Mouse (Mus musculus): ENCODE data around the gene Vars. TPM values are rescaled to one million over a fixed set of nuclear protein-coding genes. Genes with fewer than 3 reads are reported as not detected.
"Not testable (repeated sequence)": the region's sequence is repeated elsewhere in the genome, so short reads cannot be mapped to it uniquely, and the experiment has no call there.

Gene Vars
- total RNA-seq, 1 experiment from 2014 or later, result 210 TPM

GRCm38 (mm10) chr17:35001452-35002152 lies 815 bp downstream of the Vars start:
- ATAC-seq (replicated peaks; ENCODE audit: low read depth, poor library complexity, severe bottlenecking), result peak; percentile 13; the same call in 1 of the 2 replicates

GRCm38 (mm10) chr17:35002153-35002865 lies 1.5 kb downstream of the Vars start:
- ATAC-seq (replicated peaks; ENCODE audit: low read depth, poor library complexity, severe bottlenecking), result peak; percentile 16

- no peak for ATAC-seq (replicated peaks; ENCODE audit: low read depth, poor library complexity, severe bottlenecking)
Measured at GRCm38 (mm10) chr17:35003022-35003838, 2.4 kb downstream of the Vars start.

GRCm38 (mm10) chr17:35004075-35004717 lies 3.4 kb downstream of the Vars start:
- ATAC-seq (replicated peaks; ENCODE audit: low read depth, poor library complexity, severe bottlenecking), result no peak

GRCm38 (mm10) chr17:35005158-35005557 lies 4.4 kb downstream of the Vars start:
- no peak for ATAC-seq (replicated peaks; ENCODE audit: low read depth, poor library complexity, severe bottlenecking)

GRCm38 (mm10) chr17:35005902-35006301 lies 5.1 kb downstream of the Vars start:
- ATAC-seq (replicated peaks; ENCODE audit: low read depth, poor library complexity, severe bottlenecking), result not testable (repeated sequence)

- ATAC-seq (replicated peaks; ENCODE audit: low read depth, poor library complexity, severe bottlenecking), result no peak
Measured at GRCm38 (mm10) chr17:35007387-35007991, 6.7 kb downstream of the Vars start.

GRCm38 (mm10) chr17:35009586-35009985 lies 8.8 kb downstream of the Vars start:
- ATAC-seq (replicated peaks; ENCODE audit: low read depth, poor library complexity, severe bottlenecking), result no peak

- ATAC-seq (replicated peaks; ENCODE audit: low read depth, poor library complexity, severe bottlenecking), result no peak
Measured at GRCm38 (mm10) chr17:35011440-35011839, 10.7 kb downstream of the Vars start.

- no peak for ATAC-seq (replicated peaks; ENCODE audit: low read depth, poor library complexity, severe bottlenecking)
Measured at GRCm38 (mm10) chr17:35012430-35012829, 11.6 kb downstream of the Vars start.

- no peak for ATAC-seq (replicated peaks; ENCODE audit: low read depth, poor library complexity, severe bottlenecking)
Measured at GRCm38 (mm10) chr17:35013221-35013620, 12.4 kb downstream of the Vars start.

GRCm38 (mm10) chr17:35015296-35015695 lies 14.5 kb downstream of the Vars start:
- ATAC-seq (replicated peaks; ENCODE audit: low read depth, poor library complexity, severe bottlenecking), result no peak

- peak; percentile 31; the same call in 1 of the 2 replicates for ATAC-seq (replicated peaks; ENCODE audit: low read depth, poor library complexity, severe bottlenecking)
Measured at GRCm38 (mm10) chr17:35016376-35016775, 15.6 kb downstream of the Vars start, which contains the start of gene Vwa7. TSS of gene Vwa7 (plus strand) at chr17:35016579.

- ATAC-seq (replicated peaks; ENCODE audit: low read depth, poor library complexity, severe bottlenecking), result no peak
Measured at GRCm38 (mm10) chr17:35016791-35017705, 16.3 kb downstream of the Vars start.

GRCm38 (mm10) chr17:35017706-35018030 lies 16.9 kb downstream of the Vars start:
- no peak for ATAC-seq (replicated peaks; ENCODE audit: low read depth, poor library complexity, severe bottlenecking)

GRCm38 (mm10) chr17:35018171-35018570 lies 17.4 kb downstream of the Vars start:
- no peak for ATAC-seq (replicated peaks; ENCODE audit: low read depth, poor library complexity, severe bottlenecking)

- no peak for ATAC-seq (replicated peaks; ENCODE audit: low read depth, poor library complexity, severe bottlenecking)
Measured at GRCm38 (mm10) chr17:35019894-35020293, 19.1 kb downstream of the Vars start.

GRCm38 (mm10) chr17:35020551-35020950 lies 19.8 kb downstream of the Vars start:
- ATAC-seq (replicated peaks; ENCODE audit: low read depth, poor library complexity, severe bottlenecking), result no peak
